Mouse (Mus musculus) stomach, embryonic 15.5 days (tissue): ENCODE data around the gene Myef2. TPM values are rescaled to one million over a fixed set of nuclear protein-coding genes. Genes with fewer than 3 reads are reported as not detected.
A peak's percentile ranks its signal among the peaks of the same experiment; 100 is the strongest.

Experiments
- ATAC-seq: fragments of 200-750 bp; cut with Nextera tagmentation; 2 replicates; pipeline ENCODE4 v1.8.0; 2017; ENCODE audit warnings: low read depth, moderate number of reproducible peaks, moderate TSS enrichment; ENCODE audit not compliant: insufficient read depth, low FRiP score
- H3K27ac ChIP-seq: fragments of 300-500 bp; sonication (generic); 2 replicates; pipeline ENCODE4 v1.5.1; 2015; ENCODE audit warnings: mild to moderate bottlenecking, inconsistent platforms
- H3K27me3 ChIP-seq: fragments of 300-500 bp; sonication (generic); replicated peaks from 2 replicates; pipeline ENCODE4 v1.6.1; 2015; ENCODE audit warnings: inconsistent platforms
- H3K36me3 ChIP-seq: fragments of 300-500 bp; sonication (generic); 2 replicates; pipeline ENCODE4 v1.6.1; 2015; ENCODE audit warnings: inconsistent platforms
- H3K4me1 ChIP-seq: fragments of 300-500 bp; sonication (generic); 2 replicates; pipeline ENCODE4 v1.6.1; 2015; ENCODE audit warnings: inconsistent platforms
- H3K4me2 ChIP-seq: fragments of 300-500 bp; sonication (generic); 2 replicates; pipeline ENCODE4 v1.6.1; 2015; ENCODE audit warnings: mild to moderate bottlenecking, inconsistent platforms
- H3K4me3 ChIP-seq: fragments of 300-500 bp; sonication (generic); replicated peaks from 2 replicates; pipeline ENCODE4 v1.5.1; 2015; ENCODE audit warnings: inconsistent platforms
- H3K9ac ChIP-seq: fragments of 300-500 bp; sonication (generic); 2 replicates; pipeline ENCODE4 v1.6.1; 2015; ENCODE audit warnings: inconsistent platforms
- H3K9me3 ChIP-seq: fragments of 300-500 bp; sonication (generic); 2 replicates; pipeline ENCODE4 v1.6.1; 2016; ENCODE audit warnings: inconsistent platforms
- WGBS: fragments of 180-500 bp; shearing (Covaris S2); methylation state at CpG from one replicate; pipeline ENCODE4 v1.1.7; 2015; 5-methylcytosine and 5-hydroxymethylcytosine counted together
- polyA plus RNA-seq: library from polyadenylated mRNA; unstranded; fragments of >200 nt; fragmentation: Nextera tagmentation; extraction: Ambion mirVana; gene quantifications from 2 replicates; pipeline ENCODE4 v1.2.1, GENCODE M21; 2015

Myef2 gene
- 69.3 and 77.7 TPM in 2 replicates for polyA plus RNA-seq

- peak within 1 kb of the TSS; percentile 83 for H3K9ac ChIP-seq
- 1% methylated on average over 34 of the region's 48 CpGs for WGBS
- H3K9me3 ChIP-seq = no peaks in the 10 kb centered on the region
- no peaks in the 10 kb centered on the region for H3K36me3 ChIP-seq
- peak within 1 kb of the TSS; percentile 74 for H3K4me3 ChIP-seq
- peak; percentile 87 for ATAC-seq
- 0 out of 2 replicates have a peak, but pooled peaks cover 7% of the 10 kb centered on the region for H3K4me1 ChIP-seq
- peak within 1 kb of the TSS; percentile 69 for H3K4me2 ChIP-seq
- peak within 1 kb of the TSS; percentile 88 for H3K27ac ChIP-seq
- no peaks in the 10 kb centered on the region for H3K27me3 ChIP-seq
These were observed at the start of gene Myef2 for GRCm38 (mm10) chr2:125123477-125123852. Gene Myef2, minus strand, starts transcription at chr2:125123661.

- Histone ChIP-seq H3K9me3 (no peaks in the 10 kb centered on the region), H3K36me3 (no peaks in the 10 kb centered on the region), H3K4me2 (no peak overlapping the region), H3K9ac (no peak overlapping the region), H3K27ac (no peak overlapping the region), H3K4me1 (no peaks in the 10 kb centered on the region), H3K27me3 (no peaks in the 10 kb centered on the region), H3K4me3 (no peak overlapping the region)
- ATAC-seq = no peak
- WGBS = 83% methylated on average over 4 of the region's 4 CpGs
These were observed 38.6 kb upstream of the Myef2 start for GRCm38 (mm10) chr2:125162012-125162470.

- Histone ChIP-seq H3K36me3 (no peaks in the 10 kb centered on the region), H3K27me3 (no peaks in the 10 kb centered on the region), H3K4me1 (no peaks in the 10 kb centered on the region), H3K4me3 (no peak overlapping the region), H3K9ac (no peak overlapping the region), H3K4me2 (no peak overlapping the region), H3K27ac (no peak overlapping the region), H3K9me3 (no peaks in the 10 kb centered on the region)
- WGBS = 31% methylated on average over 2 of the region's 2 CpGs
- ATAC-seq = no peak
These were observed 32.0 kb upstream of the Myef2 start for GRCm38 (mm10) chr2:125155504-125155903.

- no peak overlapping the region for H3K4me2 ChIP-seq
- H3K4me1 ChIP-seq = no peaks in the 10 kb centered on the region
- H3K9ac ChIP-seq = no peak overlapping the region
- H3K27me3 ChIP-seq = no peaks in the 10 kb centered on the region
- H3K4me3 ChIP-seq = no peak overlapping the region
- no peaks in the 10 kb centered on the region for H3K9me3 ChIP-seq
- H3K36me3 ChIP-seq = no peaks in the 10 kb centered on the region
- WGBS = 67% methylated on average over 9 of the region's 9 CpGs
- ATAC-seq = no peak
- no peak overlapping the region for H3K27ac ChIP-seq
These were observed 30.8 kb upstream of the Myef2 start for GRCm38 (mm10) chr2:125154294-125154693.

- no peak for ATAC-seq
- no peak within 1 kb of the TSS for H3K4me2 ChIP-seq
- H3K4me3 ChIP-seq = no peak within 1 kb of the TSS
- H3K4me1 ChIP-seq = no peaks in the 10 kb centered on the region
- no peak within 1 kb of the TSS for H3K9ac ChIP-seq
- no peaks in the 10 kb centered on the region for H3K36me3 ChIP-seq
- no peaks in the 10 kb centered on the region for H3K9me3 ChIP-seq
- WGBS = 83% methylated on average over 6 of the region's 6 CpGs
- H3K27me3 ChIP-seq = no peaks in the 10 kb centered on the region
- no peak within 1 kb of the TSS for H3K27ac ChIP-seq
These were observed 28.9 kb upstream of the Myef2 start, which contains the start of gene Slc12a1 for GRCm38 (mm10) chr2:125152388-125152787. Gene Slc12a1, plus strand, starts transcription at chr2:125152505.

- H3K36me3 ChIP-seq = no peaks in the 10 kb centered on the region
- H3K4me1 ChIP-seq = no peaks in the 10 kb centered on the region
- H3K4me2 ChIP-seq = no peak overlapping the region
- no peak overlapping the region for H3K27ac ChIP-seq
- no peak overlapping the region for H3K9ac ChIP-seq
- H3K4me3 ChIP-seq = no peak overlapping the region
- ATAC-seq = no peak
- H3K27me3 ChIP-seq = no peaks in the 10 kb centered on the region
- no peaks in the 10 kb centered on the region for H3K9me3 ChIP-seq
These were observed 18.9 kb upstream of the Myef2 start for GRCm38 (mm10) chr2:125142336-125142735.

GRCm38 (mm10) chr2:125136846-125137245 is 13.4 kb upstream of the Myef2 start:
- no peak for ATAC-seq
- no peak overlapping the region for H3K4me3 ChIP-seq
- no peaks in the 10 kb centered on the region for H3K9me3 ChIP-seq
- peak overlapping the region; percentile 58; the same call in 1 of the 2 replicates for H3K4me2 ChIP-seq
- H3K27me3 ChIP-seq = no peaks in the 10 kb centered on the region
- H3K4me1 ChIP-seq = peaks cover 12% of the 10 kb centered on the region
- H3K9ac ChIP-seq = no peak overlapping the region
- no peak overlapping the region for H3K27ac ChIP-seq
- 27% methylated on average over 7 of the region's 7 CpGs for WGBS
- no peaks in the 10 kb centered on the region for H3K36me3 ChIP-seq

- Histone ChIP-seq H3K27me3 (no peaks in the 10 kb centered on the region), H3K27ac (no peak within 1 kb of the TSS), H3K4me3 (peak within 1 kb of the TSS; percentile 30), H3K9ac (no peak within 1 kb of the TSS), H3K9me3 (no peaks in the 10 kb centered on the region), H3K4me1 (peaks cover 12% of the 10 kb centered on the region), H3K4me2 (peak within 1 kb of the TSS; percentile 58), H3K36me3 (no peaks in the 10 kb centered on the region)
- peak; percentile 56; the same call in 1 of the 2 replicates for ATAC-seq
- 2% methylated on average over 39 of the region's 39 CpGs for WGBS
These were observed 12.7 kb upstream of the Myef2 start, which contains the start of gene Ctxn2 for GRCm38 (mm10) chr2:125135903-125136811. Gene Ctxn2, plus strand, starts transcription at chr2:125136692.

GRCm38 (mm10) chr2:125134113-125134512 is 10.7 kb upstream of the Myef2 start:
- H3K36me3 ChIP-seq = no peaks in the 10 kb centered on the region
- H3K27me3 ChIP-seq = no peaks in the 10 kb centered on the region
- H3K4me2 ChIP-seq = no peak overlapping the region
- no peak for ATAC-seq
- no peak overlapping the region for H3K4me3 ChIP-seq
- H3K27ac ChIP-seq = no peak overlapping the region
- no peaks in the 10 kb centered on the region for H3K9me3 ChIP-seq
- 45% methylated on average over 4 of the region's 4 CpGs for WGBS
- H3K9ac ChIP-seq = no peak overlapping the region
- H3K4me1 ChIP-seq = peaks cover 12% of the 10 kb centered on the region

GRCm38 (mm10) chr2:125126792-125127191 is 3.3 kb upstream of the Myef2 start:
- no peak for ATAC-seq
- Histone ChIP-seq H3K9me3 (no peaks in the 10 kb centered on the region), H3K4me3 (no peak overlapping the region), H3K27ac (no peak overlapping the region), H3K36me3 (no peaks in the 10 kb centered on the region), H3K4me1 (0 out of 2 replicates have a peak, but pooled peaks cover 4% of the 10 kb centered on the region), H3K27me3 (no peaks in the 10 kb centered on the region), H3K9ac (no peak overlapping the region), H3K4me2 (no peak overlapping the region)
- WGBS = 73% methylated on average over 3 of the region's 3 CpGs

GRCm38 (mm10) chr2:125125824-125126223 is 2.4 kb upstream of the Myef2 start:
- H3K27ac ChIP-seq = no peak overlapping the region
- H3K27me3 ChIP-seq = no peaks in the 10 kb centered on the region
- 30% methylated on average over 4 of the region's 4 CpGs for WGBS
- 0 out of 2 replicates have a peak, but pooled peaks cover 7% of the 10 kb centered on the region for H3K4me1 ChIP-seq
- ATAC-seq = no peak
- no peak overlapping the region for H3K4me2 ChIP-seq
- no peaks in the 10 kb centered on the region for H3K9me3 ChIP-seq
- no peak overlapping the region for H3K9ac ChIP-seq
- H3K36me3 ChIP-seq = no peaks in the 10 kb centered on the region
- H3K4me3 ChIP-seq = no peak overlapping the region
